In the genomic region with DNA sequence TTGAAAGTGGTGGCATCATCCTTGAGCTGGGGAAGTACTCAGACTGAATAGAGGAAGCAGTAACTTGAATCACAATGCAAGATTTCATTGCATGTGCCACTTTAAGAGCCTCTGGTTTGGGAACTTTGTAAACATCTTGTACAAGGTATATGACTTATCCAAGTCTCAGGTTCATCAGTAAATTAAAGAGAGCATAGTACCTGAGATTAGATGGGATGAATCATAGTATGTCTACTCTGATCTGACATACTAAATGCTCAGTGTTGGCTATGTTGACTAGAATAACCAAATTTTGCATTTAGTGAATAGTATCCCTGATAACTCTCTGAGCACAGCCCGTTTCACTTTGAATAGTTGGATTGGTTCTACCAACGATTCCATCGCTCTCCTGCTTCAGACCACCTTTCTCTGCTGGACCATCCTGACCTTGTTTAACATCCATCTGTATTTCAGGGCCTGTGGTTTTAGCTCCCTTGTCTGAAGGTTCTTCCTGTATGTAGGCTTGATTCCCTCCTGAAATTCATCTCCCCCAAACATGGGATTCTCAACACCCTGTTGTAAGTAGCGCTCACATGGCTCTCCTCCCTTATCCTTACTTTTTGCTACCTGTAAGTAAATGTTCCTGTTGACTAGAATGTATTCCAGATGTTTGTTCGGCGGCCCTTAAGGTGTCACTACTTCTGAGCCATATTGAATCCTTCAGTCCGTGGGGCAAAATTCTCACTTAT, we compare ENCODE assay signal across 8 mouse cellular contexts. TPM values are rescaled to one million over a fixed set of nuclear protein-coding genes. Genes with fewer than 3 reads are reported as not detected.
DNase-seq lines count a peak whose midpoint lies in the region; ATAC-seq and TF ChIP-seq lines count a peak whose summit lies in the region.

No protein-coding gene starts in this region.

- no peaks in the 10 kb centered on the region for H3K27me3 ChIP-seq in kidney, embryonic 16.5 days (ENCODE audit: insufficient read depth, low read length)
- no peaks in the 10 kb centered on the region for H3K27me3 ChIP-seq in intestine, embryonic 16.5 days (replicated peaks; ENCODE audit: control insufficient read depth, insufficient read depth, low read length)
- no peaks in the 10 kb centered on the region for H3K27me3 ChIP-seq in neural tube, embryonic 12.5 days (replicated peaks)

- H3K4me3 ChIP-seq in kidney, embryonic 16.5 days (ENCODE audit: low read length) = no peak overlapping the region
- H3K4me3 ChIP-seq in cortical plate, adult 2 months (ENCODE audit: insufficient read depth, low read length) = no peak overlapping the region
- no peak overlapping the region for H3K4me3 ChIP-seq in intestine, embryonic 16.5 days (ENCODE audit: low read length)
- H3K4me3 ChIP-seq in neural tube, embryonic 12.5 days = no peak overlapping the region

- H3K36me3 ChIP-seq in kidney, embryonic 16.5 days (ENCODE audit: insufficient read depth, low read length) = peaks cover 62% of the 10 kb centered on the region
- H3K36me3 ChIP-seq in intestine, embryonic 16.5 days (ENCODE audit: control insufficient read depth, insufficient read depth, low read length) = peaks cover 25% of the 10 kb centered on the region
- peaks cover 64% of the 10 kb centered on the region for H3K36me3 ChIP-seq in neural tube, embryonic 12.5 days

- H3K9ac ChIP-seq in kidney, embryonic 16.5 days (replicated peaks; ENCODE audit: low read length) = no peak overlapping the region
- no peak overlapping the region for H3K9ac ChIP-seq in intestine, embryonic 16.5 days (ENCODE audit: low read depth, low read length)
- H3K9ac ChIP-seq in neural tube, embryonic 12.5 days = no peak overlapping the region

- no peak for TF ChIP-seq CTCF in cortical plate, adult 2 months (IDR thresholded peaks at IDR 0.05; ENCODE audit: extremely low read depth, insufficient read depth, low read length)

- 0 out of 2 replicates have a peak, but pooled peaks have one; percentile 23 for TF ChIP-seq POLR2A in cortical plate, adult 2 months (IDR thresholded peaks at IDR 0.05; ENCODE audit: extremely low read depth, insufficient read depth, low read length)

- H3K9me3 ChIP-seq in kidney, embryonic 16.5 days (ENCODE audit: low read length) = peaks cover 14% of the 10 kb centered on the region
- H3K9me3 ChIP-seq in intestine, embryonic 16.5 days (ENCODE audit: control insufficient read depth, low read length) = peaks cover 10% of the 10 kb centered on the region
- peaks cover 10% of the 10 kb centered on the region; the same call in 1 of the 2 replicates for H3K9me3 ChIP-seq in neural tube, embryonic 12.5 days

- no peak overlapping the region for H3K4me2 ChIP-seq in kidney, embryonic 16.5 days (replicated peaks; ENCODE audit: low read depth, low read length)
- no peak overlapping the region for H3K4me2 ChIP-seq in intestine, embryonic 16.5 days (ENCODE audit: low read depth, low read length)
- H3K4me2 ChIP-seq in neural tube, embryonic 12.5 days (replicated peaks) = no peak overlapping the region

- 93% methylated on average over 7 of the region's 7 CpGs for WGBS in kidney, embryonic 16.5 days
- WGBS in intestine, embryonic 16.5 days = 90% methylated on average over 7 of the region's 7 CpGs
- WGBS in neural tube, embryonic 12.5 days = 90% methylated on average over 7 of the region's 7 CpGs

- no peak overlapping the region for H3K27ac ChIP-seq in kidney, embryonic 16.5 days (ENCODE audit: low read length)
- no peak overlapping the region for H3K27ac ChIP-seq in cortical plate, adult 2 months (ENCODE audit: insufficient read depth, low read length)
- no peak overlapping the region for H3K27ac ChIP-seq in intestine, embryonic 16.5 days (ENCODE audit: low read length)
- no peak overlapping the region for H3K27ac ChIP-seq in neural tube, embryonic 12.5 days

- 0 out of 2 replicates have a peak, but pooled peaks have one; percentile 27 for ATAC-seq in kidney, embryonic 16.5 days (ENCODE audit: low FRiP score, low TSS enrichment)
- peak; percentile 48 for ATAC-seq in intestine, embryonic 16.5 days
- peak; percentile 29; the same call in 1 of the 2 replicates for ATAC-seq in neural tube, embryonic 12.5 days (ENCODE audit: low FRiP score, low read depth)
- ATAC-seq in activated CD4-positive, CD25-positive, alpha-beta regulatory T cell, adult 4 months = no peak

- H3K4me1 ChIP-seq in kidney, embryonic 16.5 days (ENCODE audit: insufficient read depth, low read length) = no peaks in the 10 kb centered on the region
- no peaks in the 10 kb centered on the region for H3K4me1 ChIP-seq in cortical plate, adult 2 months (ENCODE audit: control insufficient read depth, insufficient read depth, low read length)
- H3K4me1 ChIP-seq in intestine, embryonic 16.5 days (ENCODE audit: control insufficient read depth, insufficient read depth, low read length) = no peaks in the 10 kb centered on the region
- H3K4me1 ChIP-seq in neural tube, embryonic 12.5 days = no peaks in the 10 kb centered on the region

- DNase-seq in kidney, postnatal 14 days = no peak
- DNase-seq in layer of hippocampus, postnatal 10 days (ENCODE audit: low spot score in 2 of 2) = no peak
- DNase-seq in cerebellum, postnatal 10 days = no peak

RNA-seq across cellular contexts. Expression of gene Eif4g2, which starts 13.2 kb away (rescaled TPM):
- 856 and 968 TPM in 2 replicates for polyA plus RNA-seq in kidney, embryonic 16.5 days (2015; fragmentation: Nextera tagmentation; extraction: Ambion mirVana)
- 233 and 242 TPM in 2 replicates for polyA plus RNA-seq in cortical plate, adult 2 months (2012; rRNA removed)
- polyA plus RNA-seq in intestine, embryonic 16.5 days (2015; fragmentation: Nextera tagmentation; extraction: Ambion mirVana) = 621 and 629 TPM in 2 replicates
- polyA plus RNA-seq in neural tube, embryonic 12.5 days (2016; fragmentation: Nextera tagmentation; extraction: Ambion mirVana) = 1,399 and 1,519 TPM in 2 replicates
- polyA plus RNA-seq in activated CD4-positive, CD25-positive, alpha-beta regulatory T cell, adult 4 months (2017; shearing (Covaris generic)) = 100 to 1,000 TPM; 799 to 823 TPM
- 1,000 to 10,000 TPM; 1,036 to 1,049 TPM for total RNA-seq in layer of hippocampus, postnatal 10 days (2021)

RNA-seq across cellular contexts. Expression of gene Ctr9, which starts 40.9 kb away (rescaled TPM):
- polyA plus RNA-seq in kidney, embryonic 16.5 days (2015; fragmentation: Nextera tagmentation; extraction: Ambion mirVana) = 79.0 and 81.2 TPM in 2 replicates
- 29.7 and 30.4 TPM in 2 replicates for polyA plus RNA-seq in cortical plate, adult 2 months (2012; rRNA removed)
- polyA plus RNA-seq in intestine, embryonic 16.5 days (2015; fragmentation: Nextera tagmentation; extraction: Ambion mirVana) = 45.1 and 48.7 TPM in 2 replicates
- 100 and 102 TPM in 2 replicates for polyA plus RNA-seq in neural tube, embryonic 12.5 days (2016; fragmentation: Nextera tagmentation; extraction: Ambion mirVana)
- 10 to 100 TPM; 31.5 to 34.1 TPM for polyA plus RNA-seq in activated CD4-positive, CD25-positive, alpha-beta regulatory T cell, adult 4 months (2017; shearing (Covaris generic))
- total RNA-seq in layer of hippocampus, postnatal 10 days (2021) = 10 to 100 TPM; 57.3 to 60.5 TPM
